Mouse (Mus musculus) layer of hippocampus, adult 11-12 months (tissue): ENCODE measurements around the gene Prx.
A peak's percentile ranks its signal among the peaks of the same experiment; 100 is the strongest.

Experiments
- DNase-seq: peaks from one replicate; pipeline ENCODE4 v3.0.0; 2022; ENCODE audit warnings: low spot score

The Prx gene

DNA sequence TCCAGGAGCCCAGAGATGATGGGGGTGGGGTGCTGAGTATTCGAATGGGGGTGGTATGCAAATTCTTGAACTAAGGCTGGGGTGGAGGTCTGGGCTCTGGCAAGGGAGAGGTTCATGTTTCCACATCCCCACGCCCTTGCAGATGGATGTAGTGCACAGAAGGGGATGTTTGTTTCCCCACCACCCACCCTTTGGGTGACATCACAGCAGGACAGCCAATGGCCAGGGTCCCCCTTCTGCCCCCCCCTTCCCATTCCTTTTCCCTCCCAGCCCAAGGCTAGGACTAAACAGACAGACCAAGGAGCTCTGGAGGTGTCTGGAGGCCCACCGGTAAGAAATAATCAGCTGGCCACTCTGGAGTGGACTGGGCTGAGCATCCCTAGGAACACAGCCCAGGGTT lies at the start of gene Prx:
Prx (plus strand) TSS at position 289 of the 400 bp plus-strand sequence.
- no peak for DNase-seq

DNA sequence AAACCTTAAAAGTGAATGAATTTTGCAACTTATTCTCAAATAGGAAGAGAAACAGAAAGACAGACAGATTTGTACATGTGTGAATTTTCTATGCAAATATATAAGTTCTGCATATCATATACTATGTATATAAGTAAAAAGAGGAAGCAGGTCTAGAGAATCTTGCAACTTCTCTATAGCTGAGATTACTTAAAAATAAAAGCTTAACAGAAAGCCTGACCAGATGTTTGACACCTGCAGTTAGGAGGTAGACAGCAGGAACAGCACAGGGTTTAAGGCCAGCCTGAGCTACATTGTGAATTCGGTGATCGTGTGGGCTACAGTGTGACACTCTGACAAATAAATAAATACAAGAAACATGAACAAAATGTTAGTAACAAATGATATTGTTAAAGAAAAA lies 47.8 kb upstream of the Prx start:
- no peak for DNase-seq

GRCm38 (mm10) chr7:27452206-27452770 lies 46.8 kb upstream of the Prx start:
- DNase-seq = no peak

GRCm38 (mm10) chr7:27454461-27455121 lies 44.5 kb upstream of the Prx start:
- no peak for DNase-seq

DNA sequence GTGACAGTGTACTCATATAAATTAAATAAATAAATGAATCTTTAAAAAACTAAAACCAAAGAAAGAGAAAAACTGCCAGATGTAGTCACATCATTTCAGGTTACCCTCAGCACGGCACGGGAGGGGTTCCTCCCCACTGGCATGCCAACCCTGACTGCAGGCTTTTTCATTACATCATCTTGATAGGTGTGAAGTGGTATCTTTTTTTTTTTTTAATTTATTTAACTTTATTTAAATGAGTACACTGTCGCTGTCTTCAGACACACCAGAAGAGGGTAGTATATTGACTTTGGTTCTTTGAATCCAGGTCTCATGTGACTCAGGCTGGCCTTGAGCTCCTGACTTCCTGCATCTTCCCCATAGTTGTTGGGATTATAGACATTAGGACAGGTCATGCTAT lies 43.9 kb upstream of the Prx start:
- DNase-seq = no peak

GRCm38 (mm10) chr7:27458614-27459013 lies 40.5 kb upstream of the Prx start:
- DNase-seq = no peak

- no peak for DNase-seq
Measured at GRCm38 (mm10) chr7:27459640-27460039, 39.5 kb upstream of the Prx start.

DNA sequence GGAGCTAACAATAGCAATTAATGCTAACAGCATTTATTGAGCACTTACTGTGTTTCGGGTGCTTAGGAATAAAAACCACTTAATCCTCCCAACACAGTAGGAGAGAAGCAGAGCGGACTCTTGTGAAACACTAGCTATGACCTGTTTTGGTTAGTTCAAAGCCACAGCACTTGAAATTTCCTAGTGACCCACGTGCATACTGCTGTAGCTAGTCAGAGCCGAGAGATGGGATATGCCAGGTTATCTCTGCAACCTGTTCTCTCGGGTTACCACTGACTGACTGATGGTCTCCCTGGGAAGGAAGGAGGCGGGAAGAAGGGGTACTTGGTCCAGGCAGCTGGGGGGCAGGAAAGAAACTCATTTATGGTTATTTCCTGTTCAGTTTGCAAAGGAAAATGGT lies 38.6 kb upstream of the Prx start:
- DNase-seq = no peak

DNA sequence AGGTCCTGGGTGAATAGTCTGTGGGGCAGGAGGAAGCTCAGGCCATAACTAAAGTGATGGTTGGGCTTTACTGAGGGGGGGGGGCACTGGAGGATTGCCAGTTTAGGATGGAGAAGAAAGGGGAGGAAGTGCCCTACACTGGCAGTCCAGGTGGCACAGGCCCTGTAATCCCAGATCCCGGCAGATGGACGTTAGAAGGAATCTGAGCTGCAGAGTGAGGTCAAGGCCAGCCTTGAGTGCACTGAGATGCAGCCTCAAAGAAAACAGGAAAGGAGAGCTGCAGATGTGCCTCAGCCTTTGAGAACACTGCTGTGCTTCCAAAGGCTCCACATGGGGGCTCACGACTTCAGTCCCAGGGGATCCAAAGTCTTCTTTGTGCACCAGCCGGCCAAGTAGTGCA lies 31.5 kb upstream of the Prx start:
- no peak for DNase-seq

DNA sequence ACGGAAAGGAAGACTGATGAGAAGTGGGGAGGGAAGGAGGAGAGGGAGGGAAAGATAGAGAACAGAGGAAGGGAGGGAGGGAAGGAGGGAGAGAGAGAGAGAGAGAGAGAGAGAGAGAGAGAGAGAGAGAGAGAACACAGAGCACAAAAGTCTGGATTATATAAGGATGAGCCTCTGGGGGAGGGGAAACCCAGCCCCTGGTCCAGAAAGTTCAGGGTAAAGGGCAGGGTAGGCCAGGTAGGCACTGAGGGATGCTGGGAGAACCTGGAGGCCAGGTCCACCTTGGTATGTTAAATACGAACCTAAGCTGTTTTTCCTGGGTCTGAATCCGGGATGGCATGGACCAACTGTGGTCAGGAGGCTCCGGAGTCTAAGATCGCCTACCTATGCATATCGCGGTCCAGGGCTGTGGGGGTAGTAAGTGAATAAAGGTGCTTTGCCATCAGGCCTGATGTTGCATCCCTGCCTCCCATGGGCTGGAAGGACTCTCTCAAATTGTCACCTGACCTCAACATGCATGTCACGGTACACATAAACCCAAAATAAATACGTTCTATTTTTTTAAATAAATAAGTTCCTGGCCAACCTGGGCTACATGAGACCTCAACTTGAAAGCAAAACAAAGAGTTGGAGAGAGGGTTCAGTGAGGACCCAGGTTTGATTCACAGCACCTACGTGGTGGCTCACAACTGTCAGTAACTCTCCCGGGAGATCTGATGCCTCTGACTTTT lies 27.6 kb upstream of the Prx start:
- DNase-seq = no peak

DNA sequence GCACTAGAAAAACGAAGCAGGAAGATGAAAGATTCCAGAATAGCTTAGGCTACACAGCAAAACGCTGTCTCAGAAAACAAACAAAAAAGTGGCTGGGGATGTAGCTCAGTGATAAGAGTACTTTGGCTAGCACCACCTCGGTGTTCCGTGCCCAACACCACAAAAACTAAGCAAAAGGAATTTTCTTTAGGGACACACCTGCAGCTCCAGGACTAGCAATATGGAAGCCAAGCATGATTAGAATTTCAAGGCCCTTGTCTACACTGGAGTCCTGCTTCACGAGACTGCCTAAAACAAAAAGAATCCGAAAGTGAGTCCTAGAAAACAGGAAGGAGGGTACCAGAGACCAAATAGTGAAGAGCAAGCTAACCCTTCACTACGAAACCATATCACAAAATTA lies 26.5 kb upstream of the Prx start:
- DNase-seq = no peak

DNA sequence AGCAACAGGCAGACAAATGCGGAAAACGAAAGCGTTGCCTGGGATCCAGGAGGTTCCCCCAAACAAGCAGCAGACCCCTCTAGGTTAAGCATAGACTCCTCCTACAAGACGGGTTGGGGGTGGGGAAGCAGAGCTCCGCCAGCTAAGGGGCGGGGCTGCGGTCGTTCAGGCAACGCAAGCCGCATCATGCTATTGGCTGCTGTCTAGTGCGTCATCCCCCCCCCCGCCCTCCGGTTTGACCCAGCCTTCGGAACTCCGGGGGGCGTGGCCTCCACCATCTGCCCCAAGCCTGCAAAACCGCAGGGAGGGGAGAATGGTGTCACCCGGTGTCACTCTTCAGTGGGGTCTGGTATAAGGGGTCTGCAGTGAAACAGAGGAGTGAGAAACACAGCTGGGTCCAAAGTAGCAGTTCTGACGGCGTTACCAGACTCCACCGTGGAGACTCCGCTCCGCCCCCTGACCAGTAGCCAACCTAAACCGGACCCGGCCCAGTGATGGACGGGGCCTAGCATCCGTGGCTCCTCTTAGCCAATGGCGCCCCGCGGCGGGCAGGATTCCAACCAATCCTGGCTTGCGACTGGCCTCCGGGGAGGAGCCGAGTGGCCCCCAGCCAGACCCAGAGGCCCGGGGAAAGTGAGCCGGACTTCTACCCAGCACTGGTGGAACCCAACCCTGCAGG lies 25.8 kb upstream of the Prx start, which contains the start of gene Sertad3:
Sertad3 (plus strand) TSS at position 613 of the 679 bp plus-strand sequence.
- DNase-seq = peak; percentile 99

GRCm38 (mm10) chr7:27473835-27474489 lies 25.2 kb upstream of the Prx start:
- no peak for DNase-seq

- peak; percentile 98 for DNase-seq
Measured at GRCm38 (mm10) chr7:27474490-27474954, 24.6 kb upstream of the Prx start.

GRCm38 (mm10) chr7:27475596-27475995 lies 23.5 kb upstream of the Prx start:
- DNase-seq = no peak

- no peak for DNase-seq
Measured at GRCm38 (mm10) chr7:27476098-27476635, 23.0 kb upstream of the Prx start.

- no peak for DNase-seq
Measured at GRCm38 (mm10) chr7:27478561-27478960, 20.6 kb upstream of the Prx start.

- DNase-seq = no peak
Measured at GRCm38 (mm10) chr7:27479750-27480149, 19.4 kb upstream of the Prx start.

GRCm38 (mm10) chr7:27480506-27480905 lies 18.6 kb upstream of the Prx start:
- no peak for DNase-seq

DNA sequence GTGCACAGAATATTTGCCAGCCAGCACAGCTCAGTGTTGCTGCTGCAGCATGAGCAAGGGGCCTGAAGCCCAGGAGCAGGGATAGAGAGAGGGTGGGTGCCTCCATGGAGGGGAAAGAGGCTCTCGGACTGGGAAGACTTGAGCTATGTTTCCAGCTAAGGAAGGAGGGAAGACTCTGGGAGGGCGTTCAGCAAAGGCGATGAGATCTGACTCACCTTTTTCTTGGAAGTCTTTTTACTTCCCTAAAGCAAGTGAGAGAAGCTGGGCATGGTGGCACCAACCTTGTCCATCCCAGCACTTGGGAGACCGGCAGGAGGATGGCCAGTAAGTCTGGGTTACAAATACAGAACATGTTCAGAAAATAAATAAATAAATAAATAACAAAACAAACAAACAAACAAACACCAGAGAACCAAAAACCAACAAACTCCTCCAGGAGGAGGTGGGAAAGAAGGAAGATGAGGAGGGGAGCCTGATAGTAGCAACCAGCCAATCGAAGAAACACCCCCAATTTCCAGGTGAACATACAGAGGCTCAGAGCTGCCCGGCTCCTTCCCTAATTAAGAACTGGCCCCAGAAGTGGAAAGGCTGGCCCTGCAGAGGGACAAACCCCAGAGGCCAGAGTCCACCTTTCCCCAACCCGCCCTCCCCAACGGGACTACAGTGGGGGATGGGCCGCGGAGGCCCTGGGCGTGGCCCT lies 18.0 kb upstream of the Prx start:
- no peak for DNase-seq

DNA sequence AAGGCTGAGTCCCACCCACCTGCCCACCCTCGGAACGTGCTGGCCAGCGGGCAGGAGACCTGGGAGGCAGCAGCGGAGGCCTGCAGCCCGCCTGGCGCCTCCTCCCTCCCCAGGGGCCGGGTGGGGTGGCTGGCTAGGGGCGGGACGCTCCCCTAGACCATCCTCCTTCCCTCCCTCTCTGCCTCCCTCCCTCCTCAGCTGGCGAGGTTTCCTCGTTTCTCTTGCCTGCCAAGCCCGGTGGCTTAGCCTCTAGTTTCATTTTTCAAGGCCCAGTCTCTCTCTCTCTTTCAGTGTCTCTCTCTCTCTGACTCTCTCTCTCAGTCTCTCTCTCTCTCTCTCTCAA lies 17.5 kb upstream of the Prx start:
- DNase-seq = peak; percentile 78
